Mouse (Mus musculus): Measurements from ENCODE around the gene Gstt4. TPM values are rescaled to one million over a fixed set of nuclear protein-coding genes. Genes with fewer than 3 reads are reported as not detected.
"Not testable (repeated sequence)": the region's sequence is repeated elsewhere in the genome, so short reads cannot be mapped to it uniquely, and the experiment has no call there.

Gstt4 gene
- polyA plus RNA-seq, 1 experiment from 2014 or later, result not detected

GRCm38 (mm10) chr10:75780769-75781578 lies 41.4 kb downstream of the Gstt4 start, which contains the start of the genes Gm20441 and Gstt3:
TSS of gene Gm20441 (minus strand) at chr10:75780954.
TSS of gene Gstt3 (minus strand) at chr10:75781414.
- peak within 1 kb of the TSS; percentile 94 for H3K4me2 ChIP-seq
- under 1% methylated on average over 28 of the region's 28 CpGs for WGBS
- peak within 1 kb of the TSS; percentile 55 for H3K9ac ChIP-seq
- H3K9me3 ChIP-seq, result no peaks in the 10 kb centered on the region
- peaks cover 17% of the 10 kb centered on the region for H3K4me1 ChIP-seq
- ATAC-seq (ENCODE audit: insufficient number of reproducible peaks, low FRiP score, low TSS enrichment, low read depth), result peak; percentile 81
- H3K27me3 ChIP-seq, result no peaks in the 10 kb centered on the region
- H3K36me3 ChIP-seq, result no peaks in the 10 kb centered on the region
- H3K27ac ChIP-seq, result peak within 1 kb of the TSS; percentile 84
- peak within 1 kb of the TSS; percentile 57 for H3K4me3 ChIP-seq

GRCm38 (mm10) chr10:75779206-75780174 lies 42.9 kb downstream of the Gstt4 start:
- Histone ChIP-seq H3K9ac (no peak overlapping the region), H3K4me2 (peak overlapping the region; percentile 94), H3K27ac (no peak overlapping the region), H3K9me3 (no peaks in the 10 kb centered on the region), H3K27me3 (no peaks in the 10 kb centered on the region), H3K4me1 (peaks cover 17% of the 10 kb centered on the region), H3K4me3 (peak overlapping the region; percentile 57), H3K36me3 (no peaks in the 10 kb centered on the region)
- WGBS, result 26% methylated on average over 15 of the region's 15 CpGs
- ATAC-seq (ENCODE audit: insufficient number of reproducible peaks, low FRiP score, low TSS enrichment, low read depth), result no peak

- 72% methylated on average over 2 of the region's 2 CpGs for WGBS
- ATAC-seq (ENCODE audit: insufficient number of reproducible peaks, low FRiP score, low TSS enrichment, low read depth), result no peak
These were observed 44.5 kb downstream of the Gstt4 start for GRCm38 (mm10) chr10:75777885-75778284.

GRCm38 (mm10) chr10:75776562-75776961 lies 45.8 kb downstream of the Gstt4 start:
- Histone ChIP-seq H3K9ac (no peak overlapping the region), H3K4me1 (peaks cover 25% of the 10 kb centered on the region), H3K9me3 (no peaks in the 10 kb centered on the region), H3K4me2 (no peak overlapping the region), H3K4me3 (no peak overlapping the region), H3K27ac (no peak overlapping the region), H3K27me3 (no peaks in the 10 kb centered on the region), H3K36me3 (no peaks in the 10 kb centered on the region)
- WGBS, result 86% methylated on average over 6 of the region's 6 CpGs
- no peak for ATAC-seq (ENCODE audit: insufficient number of reproducible peaks, low FRiP score, low TSS enrichment, low read depth)

More at GRCm38 (mm10) chr10:75777885-75778284, 44.5 kb downstream of the Gstt4 start:
- H3K27me3 ChIP-seq, result no peaks in the 10 kb centered on the region
- no peaks in the 10 kb centered on the region for H3K36me3 ChIP-seq
- no peak overlapping the region for H3K9ac ChIP-seq
- H3K4me1 ChIP-seq, result peaks cover 17% of the 10 kb centered on the region
- no peaks in the 10 kb centered on the region for H3K9me3 ChIP-seq
- H3K4me2 ChIP-seq, result no peak overlapping the region
- H3K27ac ChIP-seq, result no peak overlapping the region
- no peak overlapping the region for H3K4me3 ChIP-seq

- Histone ChIP-seq H3K4me1 (peaks cover 10% of the 10 kb centered on the region), H3K36me3 (no peaks in the 10 kb centered on the region), H3K27ac (no peak overlapping the region), H3K4me3 (no peak overlapping the region), H3K9me3 (no peaks in the 10 kb centered on the region), H3K9ac (no peak overlapping the region), H3K4me2 (no peak overlapping the region), H3K27me3 (no peaks in the 10 kb centered on the region)
- ATAC-seq (ENCODE audit: insufficient number of reproducible peaks, low FRiP score, low TSS enrichment, low read depth), result no peak
- WGBS, result 87% methylated on average over 9 of the region's 9 CpGs
These were observed 47.8 kb downstream of the Gstt4 start for GRCm38 (mm10) chr10:75774587-75774986.

- H3K9me3 ChIP-seq, result no peaks in the 10 kb centered on the region
- no peak for ATAC-seq (ENCODE audit: insufficient number of reproducible peaks, low FRiP score, low TSS enrichment, low read depth)
- 85% methylated on average over 5 of the region's 5 CpGs for WGBS
These were observed 48.2 kb downstream of the Gstt4 start for GRCm38 (mm10) chr10:75774102-75774501.

GRCm38 (mm10) chr10:75772795-75773664 lies 49.3 kb downstream of the Gstt4 start, which contains the start of gene Ddt:
TSS of gene Ddt (minus strand) at chr10:75773414.
- Histone ChIP-seq H3K4me2 (peak within 1 kb of the TSS; percentile 97), H3K4me3 (peak within 1 kb of the TSS; percentile 70)
- WGBS, result under 1% methylated on average over 47 of the region's 47 CpGs

More at GRCm38 (mm10) chr10:75774102-75774501, 48.2 kb downstream of the Gstt4 start:
- Histone ChIP-seq H3K4me1 (peaks cover 7% of the 10 kb centered on the region), H3K4me2 (no peak overlapping the region), H3K9ac (no peak overlapping the region), H3K27ac (no peak overlapping the region), H3K4me3 (no peak overlapping the region), H3K27me3 (no peaks in the 10 kb centered on the region), H3K36me3 (no peaks in the 10 kb centered on the region)

GRCm38 (mm10) chr10:75767756-75768155 lies 54.6 kb downstream of the Gstt4 start:
- not testable (repeated sequence) for H3K27ac ChIP-seq; H3K9ac ChIP-seq; H3K9me3 ChIP-seq; H3K27me3 ChIP-seq; H3K36me3 ChIP-seq; H3K4me2 ChIP-seq; H3K4me3 ChIP-seq; ATAC-seq (ENCODE audit: insufficient number of reproducible peaks, low FRiP score, low TSS enrichment, low read depth)
- peaks cover 20% of the 10 kb centered on the region for H3K4me1 ChIP-seq
- 34% methylated on average over 5 of the region's 5 CpGs for WGBS

More at GRCm38 (mm10) chr10:75772795-75773664, 49.3 kb downstream of the Gstt4 start, which contains the start of gene Ddt:
- peak; percentile 90 for ATAC-seq (ENCODE audit: insufficient number of reproducible peaks, low FRiP score, low TSS enrichment, low read depth)
- Histone ChIP-seq H3K36me3 (no peaks in the 10 kb centered on the region), H3K9ac (peak within 1 kb of the TSS; percentile 66), H3K9me3 (no peaks in the 10 kb centered on the region), H3K4me1 (peaks cover 7% of the 10 kb centered on the region), H3K27ac (peak within 1 kb of the TSS; percentile 72; the same call in 1 of the 2 replicates), H3K27me3 (no peaks in the 10 kb centered on the region)

GRCm38 (mm10) chr10:75766856-75767255 lies 55.5 kb downstream of the Gstt4 start:
- Histone ChIP-seq H3K27ac (no peak overlapping the region), H3K36me3 (no peaks in the 10 kb centered on the region), H3K4me3 (no peak overlapping the region), H3K4me1 (peaks cover 16% of the 10 kb centered on the region), H3K4me2 (no peak overlapping the region), H3K9me3 (no peaks in the 10 kb centered on the region), H3K9ac (no peak overlapping the region), H3K27me3 (no peaks in the 10 kb centered on the region)
- ATAC-seq (ENCODE audit: insufficient number of reproducible peaks, low FRiP score, low TSS enrichment, low read depth), result no peak
- WGBS, result 83% methylated on average over 6 of the region's 6 CpGs
